Mouse (Mus musculus): Measurements from ENCODE around the gene 1300017J02Rik. TPM values are rescaled to one million over a fixed set of nuclear protein-coding genes. Genes with fewer than 3 reads are reported as not detected.

Gene 1300017J02Rik
- polyA plus RNA-seq, 2 experiments: 0.28 to 0.79 TPM

DNA sequence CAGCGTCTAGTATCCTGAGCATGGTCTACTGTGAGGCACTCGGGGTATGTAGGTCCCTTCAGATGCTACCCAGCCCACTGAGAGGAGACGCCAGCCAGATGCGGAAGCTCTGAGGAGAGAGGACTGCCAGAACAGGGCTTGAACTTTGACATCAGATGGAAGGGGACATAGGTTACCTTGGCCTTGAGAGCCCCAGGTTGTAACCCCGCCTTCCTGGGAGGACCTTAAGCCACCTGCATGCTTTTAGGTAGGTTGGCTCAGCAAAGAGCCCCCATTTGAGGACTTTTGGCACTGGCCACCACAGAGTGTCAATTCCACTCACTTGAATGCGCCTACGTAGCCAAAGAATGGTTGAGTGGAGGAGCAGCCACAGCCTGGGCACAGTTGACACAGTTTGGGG lies 80.2 kb downstream of the 1300017J02Rik start:
- H3K27me3 ChIP-seq (ENCODE audit: control insufficient read depth, insufficient read depth, low read length): no peaks in the 10 kb centered on the region
- H3K4me2 ChIP-seq (replicated peaks; ENCODE audit: low read depth, low read length, severe bottlenecking): no peak overlapping the region
- H3K36me3 ChIP-seq (ENCODE audit: control insufficient read depth, insufficient read depth, low read length): no peaks in the 10 kb centered on the region
- no peak overlapping the region for H3K27ac ChIP-seq (replicated peaks; ENCODE audit: low read depth, low read length)
- no peak overlapping the region for H3K9ac ChIP-seq (ENCODE audit: low read depth, low read length, severe bottlenecking)
- no peak overlapping the region for H3K4me3 ChIP-seq (replicated peaks; ENCODE audit: low read length)
- H3K4me1 ChIP-seq (ENCODE audit: control insufficient read depth, insufficient read depth, low read length): no peaks in the 10 kb centered on the region
- H3K9me3 ChIP-seq (ENCODE audit: control insufficient read depth, low read length): no peaks in the 10 kb centered on the region
- DNase-seq (ENCODE audit: low spot score) (no peak), ATAC-seq (ENCODE audit: low FRiP score, low read depth) (no peak)
- WGBS: 93% methylated on average over 7 of the region's 7 CpGs
- no peak for TF ChIP-seq POLR2A (IDR thresholded peaks at IDR 0.05; ENCODE audit: borderline replicate concordance, extremely low read depth, insufficient read depth, insufficient read length)

GRCm38 (mm10) chr9:103214281-103214680 lies 90.6 kb downstream of the 1300017J02Rik start:
- no peaks in the 10 kb centered on the region for H3K36me3 ChIP-seq (ENCODE audit: control insufficient read depth, insufficient read depth, low read length)
- 80% methylated on average over 6 of the region's 6 CpGs for WGBS
- no peaks in the 10 kb centered on the region for H3K9me3 ChIP-seq (ENCODE audit: control insufficient read depth, low read length)
- no peak overlapping the region for H3K4me2 ChIP-seq (replicated peaks; ENCODE audit: low read depth, low read length, severe bottlenecking)
- TF ChIP-seq POLR2A (IDR thresholded peaks at IDR 0.05; ENCODE audit: borderline replicate concordance, extremely low read depth, insufficient read depth, insufficient read length): no peak
- no peaks in the 10 kb centered on the region for H3K27me3 ChIP-seq (ENCODE audit: control insufficient read depth, insufficient read depth, low read length)
- no peak for DNase-seq (ENCODE audit: low spot score)
- no peak overlapping the region for H3K9ac ChIP-seq (ENCODE audit: low read depth, low read length, severe bottlenecking)
- no peak overlapping the region for H3K4me3 ChIP-seq (replicated peaks; ENCODE audit: low read length)
- ATAC-seq (ENCODE audit: low FRiP score, low read depth): no peak
- H3K27ac ChIP-seq (replicated peaks; ENCODE audit: low read depth, low read length): no peak overlapping the region
- no peaks in the 10 kb centered on the region for H3K4me1 ChIP-seq (ENCODE audit: control insufficient read depth, insufficient read depth, low read length)

- H3K27ac ChIP-seq (replicated peaks; ENCODE audit: low read depth, low read length): no peak overlapping the region
- DNase-seq (ENCODE audit: low spot score) (no peak), ATAC-seq (ENCODE audit: low FRiP score, low read depth) (no peak)
- no peaks in the 10 kb centered on the region for H3K27me3 ChIP-seq (ENCODE audit: control insufficient read depth, insufficient read depth, low read length)
- H3K9me3 ChIP-seq (ENCODE audit: control insufficient read depth, low read length): no peaks in the 10 kb centered on the region
- no peak overlapping the region for H3K4me2 ChIP-seq (replicated peaks; ENCODE audit: low read depth, low read length, severe bottlenecking)
- H3K9ac ChIP-seq (ENCODE audit: low read depth, low read length, severe bottlenecking): no peak overlapping the region
- H3K4me3 ChIP-seq (replicated peaks; ENCODE audit: low read length): no peak overlapping the region
- H3K4me1 ChIP-seq (ENCODE audit: control insufficient read depth, insufficient read depth, low read length): no peaks in the 10 kb centered on the region
- H3K36me3 ChIP-seq (ENCODE audit: control insufficient read depth, insufficient read depth, low read length): no peaks in the 10 kb centered on the region
- WGBS: 70% methylated on average over 2 of the region's 2 CpGs
- no peak for TF ChIP-seq POLR2A (IDR thresholded peaks at IDR 0.05; ENCODE audit: borderline replicate concordance, extremely low read depth, insufficient read depth, insufficient read length)
Observed at GRCm38 (mm10) chr9:103213631-103214030, 91.3 kb downstream of the 1300017J02Rik start.

DNA sequence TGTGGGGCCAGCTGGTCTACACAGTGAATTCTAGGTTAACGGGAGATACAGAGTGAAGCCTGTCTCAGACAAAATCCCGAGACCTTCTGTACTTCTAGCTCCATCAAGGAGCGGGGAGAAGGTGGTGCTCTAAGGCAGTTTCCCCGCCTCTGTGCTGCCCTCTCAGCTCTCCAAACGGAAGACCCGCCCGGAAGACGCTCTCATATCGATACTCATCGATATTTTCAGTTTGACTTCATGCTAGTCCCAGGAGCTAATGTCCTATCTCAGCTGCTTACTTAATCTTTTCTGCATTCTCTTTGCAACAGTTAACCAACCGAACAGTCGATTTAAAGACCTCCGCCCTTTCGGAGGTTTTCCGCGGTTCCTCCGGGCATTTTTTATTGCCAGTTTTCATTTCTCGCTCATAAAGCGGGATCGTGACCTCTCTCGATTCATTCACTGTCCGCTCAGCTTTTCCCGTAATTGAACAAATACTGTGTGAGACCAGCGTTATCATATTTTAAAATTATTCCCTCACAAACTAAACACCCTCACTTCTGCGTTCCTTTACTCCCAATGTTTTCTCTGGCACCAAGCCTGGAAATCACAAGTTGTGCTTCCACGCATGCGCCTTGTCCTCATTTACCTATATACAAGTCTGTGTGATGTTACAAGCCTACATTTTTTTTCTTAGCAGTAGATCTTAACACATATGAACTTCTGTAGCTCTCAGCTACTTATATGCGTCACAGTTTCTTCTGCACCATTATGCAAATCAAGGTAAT lies 92.0 kb downstream of the 1300017J02Rik start:
- Histone ChIP-seq H3K36me3 (ENCODE audit: control insufficient read depth, insufficient read depth, low read length) (no peaks in the 10 kb centered on the region), H3K9ac (ENCODE audit: low read depth, low read length, severe bottlenecking) (0 out of 2 replicates have a peak overlapping the region, but pooled peaks have one; percentile 28), H3K4me1 (ENCODE audit: control insufficient read depth, insufficient read depth, low read length) (no peaks in the 10 kb centered on the region), H3K27me3 (ENCODE audit: control insufficient read depth, insufficient read depth, low read length) (no peaks in the 10 kb centered on the region), H3K27ac (replicated peaks; ENCODE audit: low read depth, low read length) (no peak overlapping the region), H3K4me3 (replicated peaks; ENCODE audit: low read length) (peak overlapping the region; percentile 32), H3K9me3 (ENCODE audit: control insufficient read depth, low read length) (no peaks in the 10 kb centered on the region), H3K4me2 (replicated peaks; ENCODE audit: low read depth, low read length, severe bottlenecking) (peak overlapping the region; percentile 39)
- TF ChIP-seq POLR2A (IDR thresholded peaks at IDR 0.05; ENCODE audit: borderline replicate concordance, extremely low read depth, insufficient read depth, insufficient read length): no peak
- WGBS: 57% methylated on average over 28 of the region's 28 CpGs
- ATAC-seq (ENCODE audit: low FRiP score, low read depth) (no peak), DNase-seq (ENCODE audit: low spot score) (peak; percentile 67)

GRCm38 (mm10) chr9:103208802-103209423 lies 96.0 kb downstream of the 1300017J02Rik start:
- Histone ChIP-seq H3K27me3 (ENCODE audit: control insufficient read depth, insufficient read depth, low read length) (no peaks in the 10 kb centered on the region), H3K27ac (replicated peaks; ENCODE audit: low read depth, low read length) (no peak overlapping the region), H3K4me3 (replicated peaks; ENCODE audit: low read length) (no peak overlapping the region), H3K9ac (ENCODE audit: low read depth, low read length, severe bottlenecking) (no peak overlapping the region), H3K36me3 (ENCODE audit: control insufficient read depth, insufficient read depth, low read length) (no peaks in the 10 kb centered on the region), H3K9me3 (ENCODE audit: control insufficient read depth, low read length) (no peaks in the 10 kb centered on the region), H3K4me1 (ENCODE audit: control insufficient read depth, insufficient read depth, low read length) (no peaks in the 10 kb centered on the region), H3K4me2 (replicated peaks; ENCODE audit: low read depth, low read length, severe bottlenecking) (no peak overlapping the region)
- DNase-seq (ENCODE audit: low spot score): no peak
- whole genome bisulfite sequencing: 59% methylated on average over 6 of the region's 6 CpGs
- no peak for TF ChIP-seq POLR2A (IDR thresholded peaks at IDR 0.05; ENCODE audit: borderline replicate concordance, extremely low read depth, insufficient read depth, insufficient read length)
- ATAC-seq (ENCODE audit: low FRiP score, low read depth): no peak

Data from limb, embryonic 14.5 days (tissue).